Mouse (Mus musculus) small intestine, adult 10 weeks (tissue): ENCODE measurements around the gene Nr1h5. TPM values are rescaled to one million over a fixed set of nuclear protein-coding genes. Genes with fewer than 3 reads are reported as not detected.

Experiments used
- polyA plus RNA-seq: library from polyadenylated mRNA; stranded (reverse); fragments of 350-450 nt; fragmentation: Illumina TruSeq; extraction: RNeasy Lipid Tissue Mini Kit (QIAGEN cat#74804); gene quantifications from one replicate; pipeline ENCODE4 v1.2.3, GENCODE M21; 2014; ENCODE audit warnings: low replicate concordance

Nr1h5 gene
- not detected for polyA plus RNA-seq

DNA sequence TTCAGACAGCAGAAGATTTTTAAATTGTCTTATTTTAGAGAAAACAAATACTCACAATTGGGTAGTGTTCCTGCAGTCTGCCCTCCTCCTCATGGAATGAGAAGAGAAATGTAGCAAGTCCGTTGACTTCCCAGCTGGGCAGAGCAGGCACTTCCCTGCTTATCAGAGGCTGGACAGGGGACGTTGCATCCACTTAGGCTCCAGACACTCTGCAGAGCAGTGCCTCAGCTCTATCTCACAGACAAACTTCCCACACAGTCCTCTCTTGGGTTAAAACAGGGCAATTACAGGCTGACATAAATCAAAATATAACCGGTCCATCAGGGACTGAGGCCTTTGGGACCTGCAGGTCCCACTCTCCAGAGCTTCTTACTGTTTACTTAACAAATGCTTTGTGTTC lies at the start of gene Nr1h5:
Gene Nr1h5 (minus strand): TSS at position 101 of the 400 bp plus-strand sequence.

DNA sequence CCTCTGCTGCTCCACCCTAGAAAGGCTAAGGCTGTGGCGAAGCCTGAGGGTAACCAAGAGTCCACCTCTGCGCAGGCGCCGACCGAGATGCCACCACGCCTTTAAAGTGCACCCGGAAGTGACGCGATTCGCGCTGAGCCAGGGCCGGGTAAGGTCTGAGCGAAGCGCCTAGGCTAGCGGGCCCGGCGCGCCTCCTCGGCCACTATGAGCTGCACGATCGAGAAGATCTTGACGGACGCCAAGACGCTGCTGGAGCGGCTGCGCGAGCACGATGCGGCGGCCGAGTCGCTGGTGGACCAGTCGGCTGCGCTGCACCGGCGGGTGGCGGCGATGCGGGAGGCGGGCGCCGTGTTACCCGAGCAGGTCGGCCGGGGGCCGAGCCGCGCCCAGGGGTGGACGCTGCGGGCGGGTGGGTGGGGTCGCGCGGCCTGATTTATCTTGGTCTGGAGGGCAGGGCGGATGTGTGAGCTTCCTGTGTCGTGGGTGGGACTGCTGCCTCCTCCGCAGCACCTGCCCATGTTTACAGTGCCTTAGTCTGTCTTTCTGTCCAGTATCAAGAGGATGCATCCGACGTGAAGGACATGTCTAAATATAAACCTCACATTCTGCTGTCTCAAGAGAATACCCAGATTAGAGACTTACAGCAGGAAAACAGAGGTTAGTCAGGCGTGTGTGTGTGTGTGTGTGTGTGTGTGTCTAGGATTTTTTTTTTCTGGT lies 31.8 kb upstream of the Nr1h5 start, which contains the start of gene Sike1:
Gene Sike1 (plus strand): TSS at position 104 of the 717 bp plus-strand sequence.

DNA sequence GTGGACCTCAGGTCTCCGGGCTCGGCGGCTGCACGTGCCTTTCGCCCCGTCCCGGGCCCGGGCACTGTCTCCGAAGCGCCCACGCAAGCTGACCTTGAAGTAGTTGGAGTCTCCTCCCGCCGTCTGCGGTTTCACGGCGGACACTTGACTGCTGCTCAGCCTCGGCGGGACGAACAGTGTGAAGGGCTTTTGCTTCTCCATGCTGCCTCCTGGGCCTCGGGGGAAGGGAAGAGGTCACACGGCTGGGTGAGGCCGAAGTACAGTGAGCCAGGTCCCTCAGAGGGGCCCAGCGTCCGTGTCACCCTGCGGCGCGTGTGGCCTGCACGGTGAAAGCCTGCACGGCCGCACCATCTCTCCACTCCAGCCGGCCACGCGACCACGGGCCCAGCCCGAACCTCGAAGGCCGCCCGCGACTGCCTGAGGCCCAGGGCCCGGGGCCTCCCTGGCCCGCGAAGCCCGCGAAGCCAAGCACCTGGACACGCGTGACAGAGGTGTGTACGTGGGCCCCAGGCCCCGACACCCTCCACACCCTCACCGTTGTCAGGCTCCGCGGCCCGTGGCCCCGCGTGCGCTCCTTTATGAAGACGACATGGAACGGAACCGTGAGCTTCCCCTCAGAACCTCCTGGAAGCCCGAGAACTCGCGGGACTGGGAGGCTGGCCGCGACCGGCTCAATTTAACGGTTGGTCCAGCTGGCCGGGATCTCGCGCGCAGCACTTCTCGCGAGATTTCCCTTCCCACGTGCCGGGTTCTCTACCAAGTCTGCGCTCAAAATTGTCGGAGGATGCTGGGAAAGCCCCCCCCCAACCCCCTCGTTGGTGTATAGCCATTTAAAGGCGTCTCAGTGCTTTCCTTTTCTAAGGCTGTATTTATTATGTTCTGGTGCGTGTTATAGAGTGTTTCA lies 28.2 kb downstream of the Nr1h5 start, which contains the start of gene Sycp1:
Gene Sycp1 (minus strand): TSS at position 650 of the 904 bp plus-strand sequence.

Other genes starting within 250 kb of the Nr1h5 start
- 20.8 TPM for gene Tspan2, start 229.6 kb downstream of the Nr1h5 start, polyA plus RNA-seq
- not detected for gene Tshb, start 181.4 kb downstream of the Nr1h5 start, polyA plus RNA-seq
- gene Sycp1, start 28.0 kb downstream of the Nr1h5 start, polyA plus RNA-seq = 0.15 TPM
- 35.9 TPM for gene Sike1, start 31.6 kb upstream of the Nr1h5 start, polyA plus RNA-seq
- gene Csde1, start 56.3 kb upstream of the Nr1h5 start, polyA plus RNA-seq = 414 TPM
- gene Nras, start 94.2 kb upstream of the Nr1h5 start, polyA plus RNA-seq = 37.7 TPM
- gene Ampd1, start 109.9 kb upstream of the Nr1h5 start, polyA plus RNA-seq = not detected
- 1.4 TPM for gene Dennd2c, start 138.5 kb upstream of the Nr1h5 start, polyA plus RNA-seq
- 69.1 TPM for gene Bcas2, start 207.5 kb upstream of the Nr1h5 start, polyA plus RNA-seq